Mouse (Mus musculus): ENCODE measurements at regions not wholly inside any gene's neighbourhood (a gene's known extent, or its start where the extent isn't known, plus 50 kb on each side); places are given as distances from the start of the nearest gene placed in this dataset.

- TF ChIP-seq CTCF (IDR thresholded peaks at IDR 0.05; ENCODE audit: low read depth, low read length) (no peak), POLR2A (IDR thresholded peaks at IDR 0.05; ENCODE audit: extremely low read depth, insufficient read depth, low read length) (no peak)
These were observed 187.5 kb downstream of the Gm10283 start for GRCm38 (mm10) chr8:60315478-60315877.
